5 mouse cellular contexts compared by ENCODE assay signal in the genomic region with DNA sequence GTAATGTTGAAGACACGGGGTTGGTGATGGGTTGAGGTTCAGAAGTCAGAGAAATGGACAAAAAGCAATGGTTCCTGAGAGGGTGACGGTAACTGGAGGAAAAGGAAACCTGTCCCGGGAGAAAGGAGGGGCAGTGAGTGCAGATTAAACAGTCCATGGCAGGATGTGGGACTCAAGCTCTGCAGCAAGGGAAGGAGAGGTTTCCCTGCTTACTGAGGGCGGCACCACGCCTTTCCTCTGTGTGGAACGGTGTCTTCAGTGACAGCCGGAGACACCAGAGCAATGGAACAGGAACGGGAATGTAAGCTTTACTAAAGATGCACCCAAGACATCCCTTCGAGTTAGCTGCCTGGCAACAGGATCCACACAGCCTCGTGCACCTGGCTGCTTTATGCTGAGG. TPM values are rescaled to one million over a fixed set of nuclear protein-coding genes. Genes with fewer than 3 reads are reported as not detected.
"Had no signal": no experiment of that assay in that cellular context is flagged by ENCODE, and none has a peak within 500 bp of the region (broad histone marks: within the 10 kb centered on the region; RNA-seq: fewer than 3 reads in every experiment).

No protein-coding gene starts in this region.

- DNase-seq: thymus, postnatal 4 days had no signal

RNA-seq across cellular contexts. Expression of a gene that starts 28.5 kb away (rescaled TPM):
- total RNA-seq: megakaryocyte-erythroid progenitor cell, adult 5-6 weeks; neutrophil, adult 5-6 weeks had no signal

RNA-seq across cellular contexts. Expression of a gene that starts 41.4 kb away (rescaled TPM):
- total RNA-seq: megakaryocyte-erythroid progenitor cell, adult 5-6 weeks had no signal

RNA-seq across cellular contexts. Expression of a gene that starts 53.1 kb away (rescaled TPM):
- total RNA-seq: layer of hippocampus, postnatal 25 days; left cerebral cortex, postnatal 14 days; megakaryocyte-erythroid progenitor cell, adult 5-6 weeks; neutrophil, adult 5-6 weeks had no signal
